Mouse (Mus musculus) lung, postnatal 0 days (tissue): ENCODE measurements around the gene Plekhm3.

Experiments
- CTCF ChIP-seq: IDR thresholded peaks from 2 replicates; pipeline ENCODE4 v1.5.1; 2016; ENCODE audit warnings: antibody characterized with exemption, mild to moderate bottlenecking
- EP300 ChIP-seq: IDR thresholded peaks from 2 replicates; pipeline ENCODE4 v1.6.1; 2016; ENCODE audit warnings: antibody characterized with exemption, mild to moderate bottlenecking, control low read depth

DNA sequence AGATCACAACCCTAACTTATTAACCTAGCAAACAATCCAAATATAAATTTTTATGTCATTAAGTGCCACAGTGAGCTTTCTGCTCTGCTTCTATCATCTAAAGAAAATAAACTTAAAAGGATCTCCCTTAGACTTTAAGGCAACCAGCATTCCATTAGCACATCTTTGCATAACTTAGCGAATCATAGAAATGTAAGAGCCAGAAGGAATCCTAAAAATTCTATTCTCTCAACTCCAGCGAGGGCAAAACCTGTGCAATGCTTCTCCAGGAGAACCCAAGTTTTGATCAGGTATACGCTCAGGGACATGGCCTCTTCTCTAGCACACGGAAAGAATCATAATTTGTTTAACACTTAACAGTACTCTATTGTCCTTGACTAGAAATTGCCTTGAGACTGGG is 27.0 kb downstream of the Plekhm3 start:
- TF ChIP-seq CTCF: no peak
- no peak for TF ChIP-seq EP300
